Mouse (Mus musculus) frontal cortex, postnatal 10 days (tissue): ENCODE data around the gene Col25a1.

Source experiments
- DNase-seq, 2 experiments: peaks; one replicate each; pipeline ENCODE4 v3.0.0; 2022; ENCODE audit warnings: low spot score in 2 of 2, mixed read lengths in 1 of 2

Col25a1 gene

DNA sequence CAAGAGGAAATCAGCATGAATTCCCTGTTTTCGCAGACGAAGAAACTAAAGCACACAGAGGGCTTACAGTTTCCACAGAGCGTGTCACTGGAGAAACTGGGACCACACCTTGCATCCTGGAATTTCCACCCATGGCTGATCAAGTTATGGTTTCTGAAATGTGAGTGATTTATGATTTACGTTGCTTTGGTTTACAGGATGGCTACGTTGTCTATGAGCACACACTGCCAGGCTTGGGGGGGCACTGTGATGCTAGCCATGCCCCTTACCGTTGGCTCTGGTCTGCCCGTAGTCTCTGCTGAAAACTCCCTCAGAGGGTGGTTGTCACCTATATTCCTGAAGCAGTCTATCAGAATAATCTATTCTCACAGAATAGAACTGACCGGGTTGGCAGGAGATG lies at the start of gene Col25a1:
TSS of gene Col25a1 (plus strand) at position 301 of the 400 bp plus-strand sequence.
- DNase-seq: no peak

DNA sequence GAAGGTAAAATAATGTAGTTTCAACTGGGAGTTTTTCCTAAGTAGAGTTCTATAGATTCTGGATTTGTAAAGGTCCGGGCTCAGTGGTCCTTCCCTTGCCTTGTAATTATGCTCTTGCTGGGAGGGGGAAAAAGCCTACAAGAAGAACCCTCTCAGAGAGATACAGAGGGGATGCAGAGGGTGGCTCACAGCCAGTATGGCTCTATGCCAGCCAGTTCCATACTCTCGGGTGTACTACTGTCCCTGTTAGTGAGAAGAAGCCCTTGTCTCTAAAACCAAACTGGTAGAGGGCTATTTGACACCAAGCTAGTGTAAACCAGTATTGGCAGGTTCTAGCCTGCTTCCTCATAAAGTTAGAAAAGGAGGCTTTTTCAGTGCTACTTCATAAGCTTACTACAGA lies 48.0 kb upstream of the Col25a1 start:
- no peak for DNase-seq

DNA sequence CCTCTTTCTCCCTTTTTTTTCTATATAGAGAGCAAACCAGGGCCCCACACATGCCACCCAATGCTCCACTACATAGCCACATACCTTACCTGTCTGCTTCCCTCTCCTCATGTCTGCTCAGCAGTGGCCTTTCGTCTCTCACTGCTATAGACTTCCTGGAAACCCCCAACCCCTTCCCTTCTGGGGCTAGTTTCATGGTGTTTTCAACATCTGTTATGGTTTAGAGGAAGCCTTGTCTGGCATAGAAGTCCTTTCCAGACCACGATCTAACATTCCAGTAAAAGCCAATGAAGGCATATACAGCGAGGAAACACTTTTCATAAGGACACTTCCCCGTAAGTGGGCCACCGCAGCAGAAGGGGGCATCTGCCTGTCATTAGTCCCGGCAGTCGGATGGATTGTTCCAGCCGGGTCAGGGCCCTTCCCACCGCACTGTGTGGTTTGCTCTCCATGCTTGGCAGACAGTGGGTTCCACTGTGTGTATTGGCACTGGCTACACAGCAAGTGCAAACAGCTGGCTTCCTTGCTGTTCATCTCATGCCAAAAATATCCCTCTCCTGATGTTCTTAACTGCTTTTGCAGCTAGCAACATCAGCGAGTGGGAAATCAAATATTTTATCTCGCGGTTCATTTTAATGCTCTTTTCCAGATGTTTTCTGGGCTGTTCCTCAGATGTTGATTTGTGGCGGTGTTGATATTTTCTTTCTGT lies 44.8 kb upstream of the Col25a1 start:
- DNase-seq: no peak

DNA sequence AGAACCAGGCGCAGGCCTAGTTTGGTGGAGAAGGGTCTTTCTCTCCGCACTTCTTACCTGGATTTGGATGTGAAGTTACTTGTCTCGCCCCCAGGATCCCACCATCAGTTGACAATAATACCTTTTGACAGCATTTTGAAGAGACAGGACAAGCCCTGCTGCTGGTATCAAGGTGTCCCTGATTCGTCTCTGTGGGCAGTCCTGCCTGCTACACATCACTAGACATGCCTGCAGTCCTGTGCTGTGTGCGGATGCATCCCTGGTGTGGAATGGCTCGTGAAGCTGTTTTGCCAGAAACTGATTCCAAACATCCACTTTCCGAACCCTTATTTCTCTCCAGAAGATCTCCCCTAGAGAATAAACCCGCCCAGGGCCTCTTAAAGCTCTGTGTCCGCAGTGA lies 43.8 kb upstream of the Col25a1 start:
- no peak for DNase-seq

DNA sequence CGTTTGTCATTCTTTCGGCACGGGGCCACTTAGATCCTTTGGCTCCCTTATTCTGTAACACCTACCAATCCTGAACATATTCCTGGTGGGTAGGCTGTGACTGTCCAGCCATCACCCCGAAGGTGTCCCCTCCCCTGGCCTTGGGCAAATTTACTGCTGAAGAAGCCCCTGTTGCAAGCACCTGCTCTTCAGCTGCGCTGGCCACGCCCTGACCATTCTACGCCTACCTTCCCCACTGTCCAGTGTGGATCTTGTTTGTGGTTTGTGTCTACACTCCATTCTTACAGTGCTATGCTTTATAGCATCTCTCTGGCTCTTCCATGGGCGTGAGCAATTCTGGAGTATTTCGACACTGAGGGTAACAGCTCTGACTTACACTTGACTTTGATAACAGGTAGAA lies 42.6 kb upstream of the Col25a1 start:
- no peak for DNase-seq

DNA sequence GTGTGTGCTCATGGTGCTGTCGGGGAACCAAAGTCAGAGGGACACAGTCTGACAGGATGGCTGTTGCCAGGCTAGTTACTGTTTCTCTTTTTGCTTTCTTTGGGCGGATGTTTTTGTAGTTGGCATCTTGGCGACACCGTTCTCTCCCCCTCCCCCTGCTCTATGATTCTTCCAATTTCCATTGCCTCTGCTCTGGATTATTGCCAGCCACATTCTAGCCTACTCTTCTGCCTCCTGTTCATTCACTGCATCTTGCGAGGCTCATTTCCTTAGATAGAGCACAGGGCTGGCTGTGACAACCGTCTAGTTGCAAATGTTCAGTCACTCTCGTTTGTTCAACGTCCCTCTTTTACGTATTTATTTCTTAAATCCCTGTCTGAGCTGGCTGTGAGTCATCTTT lies 40.8 kb upstream of the Col25a1 start:
- no peak for DNase-seq

DNA sequence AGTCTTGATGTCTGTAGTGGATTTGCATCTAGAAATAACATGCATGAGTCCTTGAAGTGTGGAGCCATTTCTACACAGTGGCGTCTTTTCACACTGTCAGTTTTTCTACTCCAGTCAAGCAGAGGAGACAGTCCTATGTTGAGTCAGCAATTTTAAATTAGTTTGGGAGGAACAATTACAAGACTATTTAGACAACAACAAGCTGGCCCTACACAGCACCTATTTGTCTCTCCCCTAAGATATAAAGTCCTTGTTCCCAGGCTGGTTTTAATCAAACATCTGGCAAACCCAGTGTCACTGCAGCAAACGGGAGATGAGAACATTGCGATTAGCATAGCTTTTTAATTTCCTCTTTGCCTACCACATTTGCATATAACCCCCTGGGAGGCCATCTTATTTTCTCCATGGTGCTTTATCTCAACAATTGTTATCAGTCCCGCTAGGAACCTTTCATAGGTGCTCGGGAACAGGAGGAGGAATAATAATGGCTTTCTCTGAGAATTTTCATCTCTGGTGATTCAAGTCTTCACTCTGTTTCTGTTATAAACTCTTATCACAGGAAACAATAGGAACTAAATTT lies 37.1 kb upstream of the Col25a1 start:
- DNase-seq: no peak

DNA sequence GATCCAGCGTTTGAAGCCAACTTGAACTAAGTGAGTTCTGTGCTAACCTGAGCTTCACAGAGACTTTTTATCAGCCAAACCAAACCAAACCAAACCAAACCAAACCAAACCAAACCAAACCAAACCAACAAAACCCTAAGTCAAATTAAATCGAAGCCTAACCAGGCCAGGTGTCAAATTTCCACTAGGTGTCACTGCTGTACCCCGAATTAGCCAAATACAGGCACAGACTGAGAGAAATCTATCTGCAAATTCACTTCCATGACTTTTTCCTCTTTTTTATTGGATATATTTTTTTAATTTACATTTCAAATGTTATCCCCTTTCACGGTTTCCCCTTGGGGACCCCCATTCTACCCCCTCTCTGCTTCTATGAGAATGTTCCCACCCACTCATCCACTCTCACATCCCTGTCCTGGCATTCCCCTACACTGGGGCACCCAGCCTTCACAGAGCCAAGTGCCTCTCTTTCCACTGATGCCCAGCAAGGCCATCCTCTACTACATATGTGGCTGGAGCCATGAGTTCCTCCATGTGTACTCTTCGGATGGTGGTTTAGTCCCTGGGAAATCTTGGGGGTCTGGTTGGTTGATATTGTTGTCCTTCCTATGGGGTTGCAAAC lies 36.0 kb upstream of the Col25a1 start:
- DNase-seq: no peak

DNA sequence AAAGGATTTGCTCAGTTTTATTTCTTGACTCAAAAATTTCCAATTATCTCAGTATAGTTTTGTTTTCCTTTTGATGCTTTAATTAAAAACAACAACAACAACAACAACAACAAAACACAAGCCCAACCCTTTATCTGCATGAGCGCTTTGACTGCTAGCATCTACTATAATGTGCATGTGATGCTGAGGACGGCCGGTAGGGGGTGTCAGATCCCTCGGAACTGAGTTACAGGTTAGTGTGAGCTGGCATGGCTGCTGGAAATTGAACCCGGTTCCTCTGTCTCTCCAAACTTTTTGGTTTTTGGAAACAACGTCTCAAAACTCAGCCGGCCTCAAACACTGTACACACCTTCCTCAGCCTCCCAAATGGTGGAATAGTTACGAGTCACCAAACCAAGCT lies 27.8 kb upstream of the Col25a1 start:
- DNase-seq: no peak

DNA sequence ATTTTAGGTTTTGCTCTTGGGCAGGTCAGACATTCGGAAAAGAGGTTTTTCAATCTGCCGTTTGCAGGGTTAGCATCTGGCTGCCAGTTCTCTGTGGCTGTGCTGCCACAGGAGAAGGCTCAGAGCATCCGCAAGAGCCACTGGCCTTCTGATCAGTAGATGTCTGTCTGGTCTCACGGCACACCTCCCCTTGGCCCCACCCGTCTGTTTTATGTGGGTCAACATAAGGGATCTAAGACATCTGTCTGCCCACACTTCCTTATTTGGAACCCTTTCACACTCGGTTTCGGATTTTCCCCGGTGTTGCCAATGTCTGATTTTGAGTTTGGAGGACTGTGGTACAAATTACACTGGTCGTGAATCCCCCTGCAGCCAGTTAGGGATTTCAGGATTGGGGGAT lies 26.8 kb upstream of the Col25a1 start:
- DNase-seq: no peak

DNA sequence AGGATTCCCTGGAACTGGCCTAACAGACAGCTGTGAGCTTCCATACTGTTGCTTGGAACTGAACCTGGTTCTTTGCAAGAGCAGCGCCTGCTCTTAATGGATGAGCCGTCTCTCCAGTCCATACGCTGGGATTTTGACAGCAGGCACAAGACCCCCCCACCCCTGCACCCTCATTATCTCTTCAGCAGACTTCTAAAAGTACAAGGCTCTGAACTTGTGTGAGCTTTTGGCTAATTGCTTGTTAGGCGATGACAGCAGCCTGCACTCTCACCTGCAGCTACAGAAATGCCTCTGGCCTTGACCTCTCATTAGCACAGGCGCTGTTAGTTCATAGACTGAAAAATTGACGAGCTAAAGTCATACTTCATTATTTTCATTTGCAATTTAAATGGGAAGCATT lies 14.4 kb upstream of the Col25a1 start:
- DNase-seq: no peak

DNA sequence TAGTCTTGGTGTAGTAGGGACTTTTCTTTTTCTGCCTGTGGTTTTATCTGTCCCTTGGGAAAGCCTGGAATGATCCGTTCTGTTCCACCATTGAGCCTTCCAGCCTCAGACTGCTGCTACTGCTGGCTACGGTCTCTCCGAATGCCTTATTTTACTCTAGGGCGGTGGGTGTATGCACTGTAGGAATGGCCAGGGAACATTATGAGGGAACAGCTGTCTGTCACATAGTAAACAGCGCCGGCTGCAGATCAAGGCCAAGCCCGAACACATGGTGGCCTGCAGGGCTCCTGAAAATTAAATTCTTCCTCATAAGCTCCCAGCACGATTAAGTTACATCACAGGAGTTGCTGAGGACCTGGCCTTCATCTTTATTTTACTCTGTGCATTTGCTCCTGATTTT lies 3.5 kb upstream of the Col25a1 start:
- DNase-seq: no peak

DNA sequence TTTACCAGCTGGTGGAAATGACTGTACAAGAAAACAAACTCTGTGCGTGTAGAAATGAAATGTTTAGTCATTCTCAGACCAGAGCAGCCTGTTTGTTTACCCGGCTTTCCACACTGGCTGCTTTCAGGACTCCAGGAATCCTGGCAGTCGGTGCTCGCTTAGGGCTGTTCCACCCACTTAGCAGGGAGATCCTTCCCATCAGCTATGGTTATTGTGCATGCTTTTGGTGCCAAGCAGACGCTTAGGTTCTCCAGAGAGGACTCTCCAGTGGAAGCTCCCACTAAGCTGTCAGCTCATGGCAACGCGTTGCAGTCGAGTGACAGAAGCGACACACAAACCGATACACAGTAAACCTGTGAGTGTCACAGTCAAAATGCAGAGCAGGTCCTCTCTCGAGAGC lies 2.7 kb upstream of the Col25a1 start:
- peak in 1 of 2 experiments; percentile 32 for DNase-seq

DNA sequence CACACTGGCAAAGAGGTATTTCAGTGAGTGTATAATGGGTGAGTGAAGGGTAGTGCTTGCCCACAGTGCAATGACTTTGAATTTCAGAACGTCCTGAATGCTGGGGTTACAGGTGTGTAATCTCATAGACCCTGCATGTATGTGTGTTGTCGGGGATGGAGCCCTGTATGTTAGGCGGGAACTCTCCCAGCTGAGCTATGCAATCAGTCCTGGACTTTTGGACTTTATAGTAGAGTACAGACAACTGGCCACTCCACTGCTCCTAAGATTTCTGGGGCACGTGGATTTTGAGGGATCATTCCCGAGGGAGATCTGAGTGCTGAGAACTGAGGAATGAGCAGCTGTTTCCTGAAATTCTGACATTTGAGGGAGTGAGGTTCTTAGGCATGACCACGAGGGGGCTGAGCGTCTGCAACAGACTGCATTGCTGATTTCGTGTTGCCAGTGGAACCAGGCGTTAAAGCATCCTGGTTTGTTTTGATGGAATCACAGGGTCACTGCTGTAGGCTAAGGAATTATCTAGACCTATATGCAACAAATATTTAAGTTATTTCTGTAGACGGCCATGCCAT lies 1.6 kb upstream of the Col25a1 start:
- DNase-seq: no peak

DNA sequence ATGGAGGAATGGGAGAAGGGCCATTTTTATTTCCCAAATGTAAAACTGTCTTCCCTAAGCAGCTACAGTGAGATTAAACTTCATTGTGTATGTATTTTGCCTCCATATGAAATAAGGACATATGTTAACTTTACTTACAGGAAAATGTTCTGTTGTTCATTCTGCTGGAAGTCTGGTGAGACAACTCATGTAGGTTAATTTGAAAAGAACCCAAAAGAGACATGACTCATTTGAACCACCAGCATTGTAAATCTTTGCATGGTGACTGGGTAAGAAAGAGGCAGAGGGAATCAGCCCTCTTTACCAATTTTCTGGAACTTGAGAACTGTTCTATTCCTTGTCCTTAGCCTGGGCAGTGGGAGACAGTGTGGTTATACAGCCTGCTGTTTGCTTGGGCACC lies 5.9 kb downstream of the Col25a1 start:
- DNase-seq: no peak

DNA sequence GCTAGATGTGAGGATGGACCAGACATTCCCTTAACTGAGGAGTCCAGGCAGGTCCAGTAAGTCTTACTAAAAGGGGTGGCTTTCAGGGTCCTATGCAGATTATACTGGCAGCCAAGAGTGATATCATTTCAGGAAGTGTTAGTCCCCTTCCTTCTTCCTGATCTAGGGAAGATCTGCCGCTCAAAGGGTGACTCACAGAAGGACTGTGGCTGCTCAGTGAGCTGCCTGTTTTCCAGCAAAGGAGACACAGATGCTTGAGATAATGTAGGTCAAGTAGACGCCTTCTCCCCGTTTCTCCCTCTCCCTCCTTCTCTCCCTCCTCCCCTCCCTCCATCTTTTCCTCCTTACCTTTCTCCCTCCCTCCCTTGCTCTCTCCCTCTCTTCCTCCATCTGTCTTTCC lies 6.3 kb downstream of the Col25a1 start:
- no peak for DNase-seq

DNA sequence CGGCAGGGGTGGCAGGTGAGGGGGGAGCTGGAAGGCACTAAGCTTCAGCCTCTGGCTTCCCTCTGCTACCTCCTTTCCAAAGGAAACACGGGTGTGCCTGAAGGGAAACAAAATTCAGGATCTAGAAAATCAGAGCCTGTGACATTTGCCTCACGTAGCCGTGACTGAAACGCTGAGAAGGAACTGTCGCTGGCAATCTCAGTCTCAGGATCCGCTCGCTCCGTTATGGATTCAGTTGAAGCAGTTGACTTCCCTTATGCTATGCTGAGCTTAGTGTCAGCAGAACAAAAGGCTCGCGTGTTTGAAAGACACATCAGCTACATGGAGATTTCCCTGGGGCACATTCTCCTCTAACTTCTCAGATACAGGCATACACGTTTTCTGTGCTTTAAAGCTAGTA lies 14.6 kb downstream of the Col25a1 start:
- no peak for DNase-seq

DNA sequence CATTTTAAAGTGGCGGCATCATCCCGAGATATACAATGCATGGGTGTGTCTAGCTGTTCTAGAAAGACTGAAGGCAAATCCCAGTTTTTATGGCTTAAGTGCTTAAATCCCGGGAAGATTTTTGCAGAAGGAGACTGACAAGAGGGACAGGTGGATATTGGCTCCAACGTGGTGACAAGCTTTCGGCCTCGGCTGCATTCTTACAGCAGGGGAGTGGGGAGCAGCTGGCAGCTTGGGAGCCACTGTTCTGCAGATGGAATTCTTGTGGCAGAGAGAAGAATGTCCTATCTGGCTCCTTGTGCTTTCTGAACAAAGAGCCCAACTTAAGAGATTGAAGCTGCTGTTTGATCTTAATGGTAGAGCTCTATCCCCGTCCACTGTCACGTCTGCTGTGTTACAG lies 16.5 kb downstream of the Col25a1 start:
- DNase-seq: no peak

DNA sequence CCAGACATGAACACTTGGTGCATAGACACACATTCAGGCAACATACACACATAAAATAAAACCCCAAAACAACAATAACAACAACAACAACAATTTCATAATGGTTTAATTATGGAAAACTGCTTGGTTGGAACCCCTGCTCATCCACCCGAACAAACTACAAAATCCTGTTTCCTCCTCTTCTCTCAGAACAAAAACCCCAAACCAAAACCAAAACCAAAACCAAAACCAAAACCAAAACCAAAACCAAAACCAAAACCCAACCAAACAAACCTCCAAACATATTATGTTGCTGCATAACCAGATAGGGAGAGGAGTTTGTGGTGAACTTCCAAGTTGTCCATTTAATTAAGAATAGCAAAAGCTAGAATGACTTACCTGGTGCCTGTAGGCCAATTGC lies 17.9 kb downstream of the Col25a1 start:
- no peak for DNase-seq

DNA sequence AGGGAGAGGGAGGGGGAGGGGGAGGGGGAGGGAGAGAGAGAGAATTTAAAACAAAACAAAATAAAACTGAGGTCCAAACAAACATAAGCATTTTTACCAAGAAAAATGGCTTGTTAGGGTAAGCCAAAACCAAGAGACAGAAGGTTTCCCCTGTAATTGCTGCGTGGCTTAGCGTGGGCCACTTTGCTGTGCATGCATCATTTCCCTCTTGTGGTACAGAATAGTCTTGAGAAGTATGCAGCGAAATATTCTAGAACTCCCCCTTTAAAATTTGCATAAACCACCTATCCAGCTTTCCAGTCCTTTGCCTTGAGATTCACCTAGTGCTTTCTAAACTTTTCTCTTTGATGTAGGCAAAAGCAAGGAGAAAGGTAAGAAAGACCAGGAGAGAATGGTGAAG lies 21.8 kb downstream of the Col25a1 start:
- no peak for DNase-seq

DNA sequence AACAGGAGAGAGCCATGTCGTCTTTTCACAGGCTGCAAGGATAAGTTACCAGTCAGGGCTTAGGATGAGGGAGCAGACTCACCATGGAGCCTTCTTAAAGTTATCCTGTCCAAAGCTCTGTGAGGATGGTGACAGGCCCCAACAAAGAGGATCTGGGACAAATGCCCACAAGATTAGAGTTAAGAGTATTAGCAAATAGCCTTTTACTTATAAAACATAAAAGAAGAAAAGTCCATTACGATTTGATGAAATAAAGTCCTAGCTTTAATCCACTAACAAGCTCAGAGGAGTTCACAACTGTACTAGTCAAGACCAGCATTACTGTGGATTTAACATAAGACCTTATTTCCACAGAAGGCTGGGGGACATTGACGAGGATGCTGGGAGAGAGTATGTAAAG lies 26.2 kb downstream of the Col25a1 start:
- DNase-seq: no peak

DNA sequence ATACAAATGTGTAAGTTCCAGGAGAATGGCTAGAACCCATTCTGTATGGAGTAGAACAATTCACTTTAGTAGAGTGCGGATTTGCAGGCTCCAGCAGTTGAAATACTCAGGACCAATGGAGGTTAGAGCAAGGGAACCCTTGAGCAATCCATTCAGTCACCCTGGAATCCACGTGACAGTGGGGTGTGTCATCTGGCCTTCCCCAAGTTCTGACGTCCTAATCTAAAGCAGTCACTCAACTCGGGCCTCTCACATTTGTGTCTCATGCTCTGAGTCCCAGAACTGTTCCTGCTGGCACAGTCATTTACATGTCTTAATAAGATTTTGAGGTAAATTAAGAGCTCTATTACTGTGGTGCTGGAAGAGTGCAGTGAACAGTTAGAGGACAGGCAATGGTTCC lies 28.6 kb downstream of the Col25a1 start:
- no peak for DNase-seq

DNA sequence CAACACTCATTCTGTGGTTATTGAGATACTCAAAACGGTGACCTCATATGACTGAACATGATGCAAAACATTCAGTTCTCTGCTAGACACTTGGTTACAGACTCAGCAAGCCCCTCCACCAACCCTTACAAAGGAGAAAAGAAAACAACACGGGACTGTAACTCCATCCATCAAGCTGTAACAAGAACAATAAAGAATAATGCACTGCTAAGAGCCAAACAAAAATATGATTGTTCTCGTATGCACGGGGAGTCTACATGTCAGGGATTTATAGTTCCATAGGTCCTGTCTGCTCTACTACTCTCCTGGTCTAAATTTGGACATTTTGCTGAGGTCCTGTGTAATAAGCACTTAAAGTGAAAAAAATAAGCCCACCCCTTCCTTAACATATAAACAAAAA lies 29.6 kb downstream of the Col25a1 start:
- DNase-seq: no peak
